Mouse (Mus musculus): ENCODE results near the gene Sgta.

DNA sequence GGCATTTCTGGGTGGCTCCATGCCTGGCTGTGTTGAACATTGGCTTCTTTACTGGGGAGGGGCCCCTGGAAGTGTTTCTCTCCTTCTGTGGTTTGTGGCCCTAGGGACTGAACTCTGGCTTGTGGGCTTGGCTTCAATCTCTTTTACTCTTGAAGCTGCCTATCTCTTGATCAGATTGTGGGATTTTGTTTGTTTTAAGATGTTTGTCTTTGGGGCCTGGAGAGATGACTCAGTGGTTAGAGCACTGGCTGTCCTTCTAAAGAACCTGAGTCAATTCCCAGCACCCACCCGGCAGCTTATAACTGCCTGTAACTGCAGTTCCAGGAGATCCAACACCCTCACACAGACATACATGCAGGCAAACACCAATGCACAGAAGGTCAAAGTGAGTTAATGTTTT, 16.4 kb upstream of the Sgta start:
- TF ChIP-seq CTCF (IDR thresholded peaks at IDR 0.05; ENCODE audit: low read depth, low read length) (no peak), POLR2A (IDR thresholded peaks at IDR 0.05; ENCODE audit: extremely low read depth, insufficient read depth, low read length) (no peak)
